Mouse (Mus musculus) brown adipose tissue, adult 24 weeks (tissue): ENCODE data around the gene Tacr2. TPM values are rescaled to one million over a fixed set of nuclear protein-coding genes. Genes with fewer than 3 reads are reported as not detected.

Experiments
- H3K27ac ChIP-seq: fragments of 200-500 bp; replicated peaks from 2 replicates; pipeline ENCODE4 v1.5.1; 2012; ENCODE audit warnings: low read depth, mild to moderate bottlenecking, low read length
- H3K4me1 ChIP-seq: fragments of 200-500 bp; 2 replicates; pipeline ENCODE4 v1.6.1; 2012; ENCODE audit warnings: low read length, mixed read lengths; ENCODE audit not compliant: control insufficient read depth, insufficient read depth, insufficient read length
- H3K4me3 ChIP-seq: fragments of 200-500 bp; 2 replicates; pipeline ENCODE4 v1.5.1; 2012; ENCODE audit warnings: low read depth, mild to moderate bottlenecking, low read length, moderate library complexity; ENCODE audit not compliant: insufficient read depth
- polyA plus RNA-seq: library from polyadenylated mRNA; stranded (reverse); fragments of >200 nt; gene quantifications from 2 replicates; pipeline ENCODE4 v1.2.4, GENCODE M21; 2012; ENCODE audit not compliant: missing spikeins, insufficient read depth, insufficient read length

Gene Tacr2
- polyA plus RNA-seq, 1 experiment: not detected

- H3K4me3 ChIP-seq: no peak overlapping the region
- no peaks in the 10 kb centered on the region; the same call in 1 of the 2 replicates for H3K4me1 ChIP-seq
- H3K27ac ChIP-seq: no peak overlapping the region
These were observed 52.9 kb downstream of the Tacr2 start for GRCm38 (mm10) chr10:62305090-62305489.

- no peak overlapping the region for H3K27ac ChIP-seq
- no peak overlapping the region for H3K4me3 ChIP-seq
- H3K4me1 ChIP-seq: no peaks in the 10 kb centered on the region
These were observed 54.2 kb downstream of the Tacr2 start for GRCm38 (mm10) chr10:62306483-62306882.

GRCm38 (mm10) chr10:62308896-62309491 is 56.8 kb downstream of the Tacr2 start:
- H3K4me1 ChIP-seq: peaks cover 6% of the 10 kb centered on the region
- no peak overlapping the region for H3K4me3 ChIP-seq
- H3K27ac ChIP-seq: no peak overlapping the region

GRCm38 (mm10) chr10:62309593-62309992 is 57.4 kb downstream of the Tacr2 start:
- Histone ChIP-seq H3K27ac (no peak overlapping the region), H3K4me3 (no peak overlapping the region), H3K4me1 (peaks cover 9% of the 10 kb centered on the region)

GRCm38 (mm10) chr10:62310259-62311039 is 58.2 kb downstream of the Tacr2 start:
- Histone ChIP-seq H3K4me3 (no peak overlapping the region), H3K4me1 (peaks cover 12% of the 10 kb centered on the region), H3K27ac (no peak overlapping the region)

- H3K27ac ChIP-seq: no peak overlapping the region
- no peak overlapping the region for H3K4me3 ChIP-seq
- peaks cover 12% of the 10 kb centered on the region for H3K4me1 ChIP-seq
These were observed 59.2 kb downstream of the Tacr2 start for GRCm38 (mm10) chr10:62311464-62311863.

GRCm38 (mm10) chr10:62313140-62313539 is 60.9 kb downstream of the Tacr2 start:
- Histone ChIP-seq H3K4me1 (peaks cover 12% of the 10 kb centered on the region), H3K27ac (no peak overlapping the region), H3K4me3 (no peak overlapping the region)

GRCm38 (mm10) chr10:62313885-62314424 is 61.7 kb downstream of the Tacr2 start:
- H3K27ac ChIP-seq: peak overlapping the region; percentile 37
- no peak overlapping the region for H3K4me3 ChIP-seq
- H3K4me1 ChIP-seq: peaks cover 12% of the 10 kb centered on the region

Other genes with a start within 250 kb of the Tacr2 start
- gene Neurog3, start 119.3 kb upstream of the Tacr2 start, polyA plus RNA-seq: not detected in 2 replicates
- 5.2 and 6.9 TPM in 2 replicates for gene Fam241b, start 108.5 kb upstream of the Tacr2 start, polyA plus RNA-seq
- gene Tspan15, start 21.2 kb upstream of the Tacr2 start, polyA plus RNA-seq: 16.2 and 21.8 TPM in 2 replicates
- gene Hk1, start 127.5 kb downstream of the Tacr2 start, polyA plus RNA-seq: 19.8 and 27.2 TPM in 2 replicates
- gene Hkdc1, start 170.1 kb downstream of the Tacr2 start, polyA plus RNA-seq: not detected in 2 replicates
- gene 4930507D05Rik, start 197.1 kb downstream of the Tacr2 start, polyA plus RNA-seq: not detected in 2 replicates
- gene Supv3l1, start 197.3 kb downstream of the Tacr2 start, polyA plus RNA-seq: 46.3 and 62.1 TPM in 2 replicates
- gene Vps26a, start 234.4 kb downstream of the Tacr2 start, polyA plus RNA-seq: 46.9 and 61.9 TPM in 2 replicates